Mouse (Mus musculus) brain, embryonic 18.5 days (tissue): ENCODE measurements around the gene Itga10.
"Not testable (repeated sequence)": the region's sequence is repeated elsewhere in the genome, so short reads cannot be mapped to it uniquely, and the experiment has no call there.

ENCODE experiments used
- DNase-seq: peaks from one replicate; pipeline ENCODE4 v3.0.0-alpha.2; 2012; ENCODE audit warnings: low read depth, low spot score

Gene Itga10

DNA sequence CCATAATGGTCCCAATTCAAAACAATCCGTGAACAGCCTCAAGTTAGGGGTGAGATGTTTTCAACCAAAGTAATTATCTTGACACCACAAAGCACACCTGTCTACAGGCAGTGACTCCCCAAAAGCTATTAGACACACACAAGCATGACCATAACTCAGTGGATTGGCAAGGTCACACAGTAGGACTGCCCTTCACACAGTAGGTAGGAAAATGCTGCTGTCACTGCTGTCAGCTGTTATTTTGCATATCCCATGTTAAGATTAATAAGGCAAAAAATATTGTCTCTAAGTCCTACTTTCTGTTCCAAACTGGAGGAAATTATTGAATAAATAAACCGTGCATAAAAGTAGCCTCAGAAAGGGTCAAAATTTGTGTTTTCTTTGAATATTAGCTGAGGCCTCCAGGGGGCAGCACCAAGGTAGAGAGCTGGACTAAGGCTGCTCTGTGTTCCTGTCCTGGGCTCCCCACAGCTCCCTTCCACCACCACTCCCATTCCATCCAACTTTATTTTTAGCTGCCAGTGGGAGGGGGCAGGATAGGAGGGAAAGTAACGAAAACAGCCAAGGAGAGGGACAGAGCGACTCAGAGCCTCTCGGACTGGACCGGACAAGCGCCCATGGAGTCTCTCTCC, at the start of gene Itga10:
Gene Itga10 (plus strand): TSS at position 567 of the 632 bp plus-strand sequence.
- DNase-seq = no peak

DNA sequence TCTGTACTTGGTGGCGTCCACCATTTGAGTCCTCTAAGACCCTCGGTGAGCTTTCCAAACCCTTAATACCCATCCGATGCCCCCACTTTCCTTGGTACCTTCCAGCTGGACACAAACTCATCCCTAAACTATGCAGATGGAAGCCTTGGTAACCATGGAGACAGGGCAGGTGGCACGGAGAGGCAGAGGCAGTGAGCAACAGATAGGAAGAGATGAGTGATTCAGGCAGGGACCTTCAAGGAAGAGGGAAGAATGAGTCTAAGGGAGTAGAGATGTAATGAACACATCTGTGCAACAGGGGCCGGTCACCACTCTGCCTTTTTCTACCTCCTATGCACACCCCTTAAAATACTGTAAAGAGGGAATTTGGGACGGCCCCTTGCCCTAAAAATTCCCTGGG, 49.7 kb upstream of the Itga10 start:
- no peak for DNase-seq

- no peak for DNase-seq
These were observed 49.1 kb upstream of the Itga10 start, which contains the start of gene Ankrd34a for GRCm38 (mm10) chr3:96596228-96596707. Gene Ankrd34a, plus strand, starts transcription at chr3:96596636.

GRCm38 (mm10) chr3:96596855-96597254, 48.5 kb upstream of the Itga10 start:
- no peak for DNase-seq

GRCm38 (mm10) chr3:96597435-96597891, 47.9 kb upstream of the Itga10 start:
- DNase-seq = no peak

DNA sequence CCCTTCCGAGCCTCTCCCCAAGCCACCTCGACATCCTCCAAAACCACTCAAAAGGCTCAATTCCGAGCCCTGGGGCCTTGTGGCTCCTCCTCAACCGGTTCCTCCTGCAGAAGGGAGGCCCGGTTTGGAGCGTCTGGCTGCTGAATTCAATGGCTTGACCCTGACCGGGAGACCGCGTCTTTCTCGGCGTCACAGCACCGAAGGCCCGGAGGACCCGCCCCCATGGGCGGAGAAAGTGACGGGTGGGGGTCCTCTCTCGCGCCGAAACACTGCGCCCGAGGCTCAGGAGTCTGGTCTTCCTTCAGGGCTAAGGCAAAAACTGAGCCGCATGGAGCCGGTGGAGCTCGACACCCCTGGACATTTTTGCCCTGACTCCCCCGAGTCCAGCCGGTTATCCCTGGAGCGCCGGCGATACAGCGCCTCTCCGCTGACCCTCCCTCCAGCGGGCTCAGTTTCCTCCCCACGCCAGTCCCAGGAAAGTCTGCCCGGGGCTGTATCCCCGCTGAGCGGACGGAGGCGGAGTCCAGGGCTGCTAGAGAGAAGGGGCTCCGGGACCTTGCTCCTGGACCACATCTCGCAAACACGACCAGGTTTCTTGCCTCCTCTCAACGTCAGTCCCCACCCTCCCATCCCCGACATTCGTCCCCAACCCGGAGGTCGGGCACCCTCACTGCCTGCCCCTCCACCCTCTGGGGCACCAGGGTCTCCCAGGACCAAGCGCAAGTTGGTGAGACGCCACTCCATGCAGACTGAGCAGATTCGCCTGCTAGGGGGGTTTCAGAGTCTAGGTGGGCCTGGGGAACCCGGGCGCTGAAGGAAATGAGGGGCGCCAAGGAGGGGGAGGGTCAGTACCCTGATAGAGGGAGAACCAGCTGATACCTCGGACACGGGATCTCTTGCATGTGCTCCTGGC, 47.0 kb upstream of the Itga10 start:
- no peak for DNase-seq

DNA sequence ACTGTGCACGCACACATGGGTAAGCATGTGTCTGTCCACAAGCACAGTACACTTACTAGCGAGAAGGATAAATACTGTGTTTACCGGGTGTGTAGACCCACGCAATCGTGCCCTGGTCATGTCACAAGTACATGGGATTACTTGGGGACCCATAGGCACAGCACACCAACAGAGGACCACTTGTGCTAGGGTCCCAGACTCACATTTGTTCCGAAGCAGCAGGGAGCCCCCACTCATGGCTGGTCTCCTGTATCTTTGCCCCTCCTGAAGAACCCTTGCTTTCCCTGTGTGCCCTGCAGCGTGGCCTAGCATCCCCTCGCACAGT, 46.4 kb upstream of the Itga10 start:
- no peak for DNase-seq

DNA sequence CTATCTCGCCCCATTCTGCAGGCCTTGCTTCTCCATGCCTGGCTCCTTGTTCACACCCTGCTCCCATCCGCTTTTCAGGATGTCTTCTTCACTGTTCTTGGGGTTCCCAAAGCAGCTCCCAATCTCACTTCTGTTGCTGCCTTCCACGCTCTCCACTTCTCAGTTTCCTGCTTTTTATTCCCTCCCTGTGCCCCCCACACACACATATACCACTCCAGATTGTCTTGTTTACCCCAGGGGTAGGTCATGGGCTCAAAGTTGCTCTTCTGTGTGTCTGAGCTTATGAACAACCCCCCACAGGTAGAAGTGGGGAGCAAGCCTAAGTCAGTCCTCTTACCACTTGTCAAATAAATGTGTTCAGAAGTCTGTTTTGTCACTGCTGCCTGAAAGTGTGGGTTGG, 46.0 kb upstream of the Itga10 start:
- DNase-seq = no peak

DNA sequence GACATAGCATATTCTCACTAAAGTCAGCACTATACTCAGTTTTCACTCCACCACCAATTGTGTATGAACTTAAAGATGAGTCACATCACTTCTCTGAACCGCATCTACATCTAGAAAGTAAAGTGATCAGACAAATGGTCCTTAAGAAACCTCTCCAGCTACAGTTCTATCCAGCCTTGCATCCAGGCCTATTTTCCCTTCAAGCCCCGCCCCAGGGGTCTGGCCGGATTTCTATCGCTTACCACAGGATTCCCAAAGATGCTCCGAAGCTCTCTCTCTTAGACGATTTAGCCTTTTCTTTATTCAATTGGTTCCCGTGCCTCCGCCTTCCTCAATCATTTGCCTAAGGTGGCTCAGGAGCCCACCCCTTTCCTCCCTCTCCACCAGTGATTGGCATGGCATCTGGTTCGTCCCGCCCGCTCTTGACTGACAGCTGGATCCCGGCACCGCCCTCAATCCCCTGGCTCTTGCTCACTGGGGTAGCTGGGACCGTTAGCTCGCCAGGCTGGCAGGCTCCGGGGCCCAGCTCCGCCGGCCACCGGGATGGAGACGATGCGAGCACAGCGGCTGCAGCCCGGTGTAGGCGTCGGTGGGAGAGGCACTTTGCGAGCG, 44.6 kb upstream of the Itga10 start, which contains the start of gene Lix1l:
Gene Lix1l (plus strand): TSS at position 511 of the 612 bp plus-strand sequence.
- peak; percentile 95 for DNase-seq

GRCm38 (mm10) chr3:96601251-96601787, 44.1 kb upstream of the Itga10 start:
- no peak for DNase-seq

GRCm38 (mm10) chr3:96601941-96602703, 43.3 kb upstream of the Itga10 start:
- no peak for DNase-seq

- DNase-seq = no peak
These were observed 42.7 kb upstream of the Itga10 start for GRCm38 (mm10) chr3:96602704-96603084.

DNA sequence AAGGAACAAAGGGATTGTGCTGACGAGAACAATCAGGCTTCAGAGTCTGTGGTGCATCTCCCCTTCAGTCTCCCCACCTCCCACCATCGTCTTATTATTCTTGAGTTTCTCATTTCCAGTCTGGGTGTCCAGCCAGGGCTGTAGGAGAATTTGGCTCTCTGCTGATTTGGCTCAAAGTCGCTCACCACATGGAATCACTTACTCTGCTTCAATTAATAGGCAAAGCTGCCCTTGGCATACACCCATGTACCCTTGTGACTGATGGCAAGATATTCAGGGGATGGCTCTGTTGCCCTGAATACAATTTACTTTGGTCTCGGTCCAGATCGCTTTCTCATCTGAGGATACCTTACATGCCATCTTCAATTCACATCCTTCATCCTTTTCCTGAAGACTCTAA, 42.1 kb upstream of the Itga10 start:
- no peak for DNase-seq

- DNase-seq = not testable (repeated sequence)
These were observed 39.4 kb upstream of the Itga10 start for GRCm38 (mm10) chr3:96606007-96606406.

- no peak for DNase-seq
These were observed 38.8 kb upstream of the Itga10 start for GRCm38 (mm10) chr3:96606618-96607017.

DNA sequence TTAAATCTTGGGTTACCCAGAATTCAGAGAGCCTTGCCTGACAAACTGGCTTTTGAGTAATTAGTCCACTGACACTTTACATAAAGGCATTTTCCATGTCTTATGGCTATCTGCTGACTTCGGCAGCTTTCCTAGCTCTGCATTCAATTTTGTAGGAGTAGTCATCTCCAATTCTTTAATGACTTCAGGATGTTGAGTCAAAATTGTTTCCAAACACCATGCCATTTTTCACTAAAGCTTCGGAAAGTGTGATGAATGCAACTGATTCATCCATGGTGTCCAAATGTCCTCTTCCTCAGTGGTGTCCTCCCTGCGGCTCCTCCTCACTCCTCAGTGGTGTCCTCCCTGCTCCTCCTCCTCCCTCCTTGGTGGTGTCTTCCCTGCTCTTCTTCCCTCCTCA, 27.4 kb upstream of the Itga10 start:
- DNase-seq = no peak

- no peak for DNase-seq
These were observed 22.2 kb upstream of the Itga10 start for GRCm38 (mm10) chr3:96623201-96623600.

- peak; percentile 98 for DNase-seq
These were observed 15.4 kb upstream of the Itga10 start, which contains the start of gene Rbm8a for GRCm38 (mm10) chr3:96629729-96630600. Gene Rbm8a, plus strand, starts transcription at chr3:96629933.

DNA sequence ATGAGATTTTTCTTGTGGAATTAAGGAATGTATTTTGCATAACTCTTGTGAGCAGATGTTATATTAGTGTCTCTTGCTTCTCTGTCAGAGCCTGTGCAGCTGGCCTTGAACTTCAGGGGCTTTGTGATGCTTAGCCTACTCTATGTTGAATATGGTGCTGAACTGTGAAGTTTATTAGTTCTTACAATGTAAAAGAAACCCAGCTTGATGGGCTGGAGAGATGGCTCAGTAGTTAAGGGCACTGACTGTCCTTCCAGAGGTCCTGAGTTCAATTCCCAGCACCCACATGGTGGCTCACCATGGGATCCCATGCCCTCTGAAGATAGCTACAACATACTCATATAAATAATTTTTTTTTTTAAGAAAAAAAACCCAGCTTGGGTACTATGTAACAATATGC, 13.3 kb upstream of the Itga10 start:
- DNase-seq = no peak

- no peak for DNase-seq
These were observed 11.4 kb upstream of the Itga10 start for GRCm38 (mm10) chr3:96634015-96634414.
